Mouse (Mus musculus): ENCODE measurements around the gene Unc5c.

Gene Unc5c

DNA sequence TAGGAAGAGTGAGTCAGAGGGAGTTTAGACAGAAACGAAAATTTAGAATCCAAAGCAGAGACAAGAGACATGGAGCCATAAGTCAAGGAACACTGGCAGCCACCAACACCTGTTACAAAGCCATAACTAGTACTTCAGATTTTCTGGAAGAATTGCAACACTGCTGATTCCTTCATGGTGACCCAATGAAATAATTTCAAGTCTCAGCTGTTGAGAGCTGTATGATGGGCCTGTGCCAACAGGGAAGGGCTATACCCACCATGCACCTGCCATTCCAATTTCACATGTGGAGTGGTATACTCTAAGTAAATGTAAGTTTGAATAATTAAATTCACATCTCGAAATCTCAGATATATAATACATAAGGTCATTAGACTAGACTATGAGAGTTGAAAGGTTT, 259.5 kb downstream of the Unc5c start:
- DNase-seq, result no peak

DNA sequence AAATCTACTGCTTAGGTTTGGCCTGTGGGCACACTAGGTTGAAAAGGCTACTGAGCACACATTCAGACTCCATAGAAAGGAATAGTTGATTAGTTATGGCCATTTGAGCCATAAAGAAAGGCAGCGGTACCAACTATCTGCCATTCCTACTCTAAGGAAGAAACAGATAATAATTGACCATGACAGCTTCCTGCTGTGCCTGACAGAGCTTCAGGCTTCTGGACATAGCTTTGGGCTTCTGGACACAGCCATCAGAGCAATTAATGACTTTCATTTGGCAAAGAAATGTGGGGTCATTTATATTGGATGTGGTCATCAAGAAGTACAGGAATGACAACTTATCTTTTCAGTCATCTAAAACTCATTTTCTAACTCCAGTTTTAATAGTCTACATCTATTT, 260.4 kb downstream of the Unc5c start:
- DNase-seq, result no peak

GRCm38 (mm10) chr3:141733844-141734243, 268.8 kb downstream of the Unc5c start:
- DNase-seq, result no peak

DNA sequence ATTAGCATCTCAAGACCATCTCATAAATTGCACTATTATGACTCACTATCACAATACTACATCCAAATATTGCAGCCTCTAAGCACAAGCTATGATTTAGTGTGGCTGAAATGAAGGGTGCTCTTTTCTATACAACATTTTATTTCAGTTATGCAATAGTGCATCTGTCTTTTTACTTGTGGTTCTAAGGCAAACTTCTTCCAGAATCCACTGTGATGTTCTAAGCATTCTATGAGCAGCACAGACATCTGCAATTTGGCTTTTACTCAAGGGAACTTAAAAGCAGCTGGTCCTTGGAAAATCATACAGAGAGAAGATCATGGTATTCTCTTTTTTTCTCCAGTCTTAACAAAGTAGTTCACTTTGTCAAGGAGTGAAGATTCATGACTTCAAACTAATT, 270.3 kb downstream of the Unc5c start:
- DNase-seq, result no peak

GRCm38 (mm10) chr3:141745322-141745721, 280.3 kb downstream of the Unc5c start:
- no peak for DNase-seq

DNA sequence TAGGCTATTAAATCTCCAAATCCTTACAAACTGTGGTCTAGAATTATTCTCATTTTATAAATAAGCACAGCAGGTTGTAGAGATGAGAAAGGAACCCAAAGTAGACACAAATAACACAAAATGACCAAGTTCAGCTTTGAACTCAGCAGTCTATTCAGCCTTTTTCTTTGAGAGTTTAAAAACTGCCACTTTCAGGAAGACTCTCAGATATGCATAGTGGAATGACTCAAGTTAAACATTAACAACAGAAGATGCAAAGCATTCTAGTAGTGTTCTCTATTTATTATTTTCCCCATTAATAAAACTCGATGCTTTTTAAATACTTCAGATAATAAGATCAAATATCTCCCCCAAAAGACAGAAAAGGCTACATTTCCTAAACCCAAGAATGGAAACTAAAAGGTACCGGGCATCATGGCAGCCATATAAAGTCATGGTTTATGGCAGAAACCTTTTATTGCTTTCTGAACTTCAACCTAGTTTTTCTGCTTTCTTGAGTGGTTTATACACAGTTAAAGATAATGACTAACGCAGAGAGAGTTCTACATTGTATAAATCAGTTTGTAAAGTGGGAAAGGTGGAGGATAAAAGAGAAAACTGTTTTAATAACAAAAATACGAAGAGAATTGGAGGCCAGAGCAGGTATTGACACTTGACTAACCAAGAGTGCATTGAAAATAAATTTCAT, 283.8 kb downstream of the Unc5c start:
- DNase-seq, result no peak

- no peak for DNase-seq
Measured at GRCm38 (mm10) chr3:141752172-141752571, 287.2 kb downstream of the Unc5c start.

- no peak for DNase-seq
Measured at GRCm38 (mm10) chr3:141757259-141757658, 292.2 kb downstream of the Unc5c start.

GRCm38 (mm10) chr3:141778411-141778919, 313.4 kb downstream of the Unc5c start:
- DNase-seq, result no peak

GRCm38 (mm10) chr3:141779186-141779585, 314.2 kb downstream of the Unc5c start:
- peak; percentile 17 for DNase-seq

GRCm38 (mm10) chr3:141782553-141782952, 317.5 kb downstream of the Unc5c start:
- peak; percentile 17 for DNase-seq

- no peak for DNase-seq
Measured at GRCm38 (mm10) chr3:141791026-141791780, 326.2 kb downstream of the Unc5c start.

- DNase-seq, result no peak
Measured at GRCm38 (mm10) chr3:141792106-141792505, 327.1 kb downstream of the Unc5c start.

DNA sequence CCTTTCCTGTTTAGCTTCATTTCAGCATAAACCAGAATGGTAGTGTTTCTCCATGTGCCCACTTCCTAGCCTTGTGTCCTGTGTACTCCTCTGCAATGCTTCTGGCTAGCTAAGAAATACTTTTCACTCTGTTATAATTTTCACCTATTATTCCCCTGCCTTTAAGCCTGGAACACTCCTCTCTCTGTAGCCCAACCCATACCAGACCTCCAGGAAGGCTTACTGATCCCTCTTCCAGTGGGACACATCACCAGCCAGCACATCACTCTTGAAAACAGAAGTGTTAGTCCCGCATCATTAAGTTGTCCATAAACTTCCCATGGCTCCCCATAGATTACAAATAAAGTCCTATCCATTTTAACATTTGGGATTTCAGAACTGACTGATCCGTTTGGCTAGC, 328.7 kb downstream of the Unc5c start:
- DNase-seq, result no peak

DNA sequence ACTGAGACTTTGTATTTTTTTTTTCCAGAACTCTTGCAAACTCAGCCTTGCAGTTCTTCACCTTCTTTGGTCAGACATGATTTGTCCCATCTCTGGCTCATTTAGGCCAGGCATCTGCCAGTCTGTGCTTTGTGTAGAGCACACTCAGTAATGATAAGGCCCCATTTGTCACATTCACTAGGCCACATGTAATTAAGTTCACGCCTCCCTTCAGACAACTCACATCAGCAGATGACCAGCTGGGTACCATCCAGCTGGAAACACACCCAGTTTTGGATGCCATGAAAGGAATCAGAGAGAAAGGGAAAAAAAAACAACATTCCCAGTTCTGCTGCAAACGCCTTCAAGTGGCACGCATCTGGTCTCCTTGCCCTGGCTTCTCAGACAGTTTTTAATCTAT, 329.4 kb downstream of the Unc5c start:
- DNase-seq, result no peak

- DNase-seq, result no peak
Measured at GRCm38 (mm10) chr3:141797372-141797771, 332.4 kb downstream of the Unc5c start.

DNA sequence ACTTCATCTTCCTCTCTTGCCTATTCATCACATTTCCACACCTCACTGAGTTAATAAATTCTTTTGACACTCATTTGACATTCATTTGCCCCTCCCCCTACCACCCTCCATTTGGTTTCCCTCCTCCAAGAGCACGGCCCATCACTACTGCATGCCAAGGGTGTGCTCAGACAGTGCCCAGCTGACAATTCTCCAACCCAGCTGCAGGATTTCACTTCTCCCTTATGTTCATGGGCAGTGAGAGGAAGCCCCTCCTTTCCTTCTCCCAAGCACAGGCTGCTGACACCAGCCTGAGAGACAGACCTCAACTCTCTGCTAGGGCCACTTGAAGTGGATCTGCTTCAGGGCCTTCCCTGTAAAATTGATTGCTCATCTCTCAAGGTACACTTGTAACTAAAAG, 332.8 kb downstream of the Unc5c start:
- no peak for DNase-seq

- no peak for DNase-seq
Measured at GRCm38 (mm10) chr3:141804133-141804532, 339.1 kb downstream of the Unc5c start.

DNA sequence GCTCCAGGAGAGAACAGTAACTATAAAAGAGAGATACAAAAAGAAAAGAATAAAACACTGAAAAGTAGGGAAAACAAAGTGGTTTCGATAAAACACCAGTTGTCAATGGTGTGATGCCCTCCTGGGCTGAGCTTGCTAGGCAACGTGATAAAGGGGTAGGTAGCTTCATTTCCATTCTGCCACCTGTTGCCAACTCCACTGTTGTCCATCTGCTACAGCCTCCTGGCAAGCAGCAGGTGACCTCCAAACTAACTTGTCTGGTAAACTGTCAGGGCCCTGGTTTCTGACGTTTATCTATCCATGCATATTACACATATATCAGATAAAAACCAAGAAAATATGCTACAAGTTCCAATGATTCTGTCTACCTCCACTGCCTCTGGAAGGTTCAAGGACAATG, 344.6 kb downstream of the Unc5c start:
- no peak for DNase-seq

DNA sequence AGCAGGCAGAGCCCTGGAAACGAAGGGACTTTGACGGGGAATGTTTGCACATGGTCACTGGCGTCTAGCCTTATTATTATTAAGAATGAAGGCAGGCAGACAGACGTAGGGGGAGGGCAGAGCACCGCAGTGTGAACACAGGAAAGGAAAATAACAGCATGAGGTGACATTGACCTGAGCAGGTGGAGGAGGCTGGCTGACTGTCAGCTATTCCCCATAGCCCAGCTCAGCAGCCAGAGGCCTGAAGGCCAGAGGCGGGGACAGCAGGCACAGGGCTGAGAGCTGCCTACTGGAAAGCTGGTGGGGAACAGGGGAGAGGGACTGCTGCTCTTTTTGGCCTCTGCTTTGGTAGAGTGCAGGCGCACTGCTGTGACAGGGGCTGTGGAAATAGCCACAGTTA, 345.9 kb downstream of the Unc5c start:
- DNase-seq, result no peak

- peak; percentile 13 for DNase-seq
Measured at GRCm38 (mm10) chr3:141811348-141811747, 346.3 kb downstream of the Unc5c start.

DNA sequence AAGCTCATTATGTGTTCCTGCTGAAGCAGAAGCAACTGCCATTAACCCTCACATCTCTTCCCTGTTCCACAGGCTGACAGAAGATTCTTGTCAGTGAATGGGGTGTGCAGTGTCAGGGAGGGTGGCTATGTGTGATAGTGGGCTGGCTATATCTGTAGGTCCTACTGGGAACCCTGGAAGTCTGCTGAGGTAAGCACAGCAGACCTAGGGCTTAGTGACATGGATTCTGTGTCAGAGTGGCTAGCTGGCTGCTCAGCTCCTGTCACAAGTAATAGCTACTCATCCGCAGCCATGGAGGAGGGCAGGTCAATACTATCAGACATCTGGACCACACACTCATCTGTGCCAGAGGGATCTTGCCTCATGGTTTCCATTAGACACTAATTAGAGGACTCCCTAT, 349.8 kb downstream of the Unc5c start:
- DNase-seq, result no peak

DNA sequence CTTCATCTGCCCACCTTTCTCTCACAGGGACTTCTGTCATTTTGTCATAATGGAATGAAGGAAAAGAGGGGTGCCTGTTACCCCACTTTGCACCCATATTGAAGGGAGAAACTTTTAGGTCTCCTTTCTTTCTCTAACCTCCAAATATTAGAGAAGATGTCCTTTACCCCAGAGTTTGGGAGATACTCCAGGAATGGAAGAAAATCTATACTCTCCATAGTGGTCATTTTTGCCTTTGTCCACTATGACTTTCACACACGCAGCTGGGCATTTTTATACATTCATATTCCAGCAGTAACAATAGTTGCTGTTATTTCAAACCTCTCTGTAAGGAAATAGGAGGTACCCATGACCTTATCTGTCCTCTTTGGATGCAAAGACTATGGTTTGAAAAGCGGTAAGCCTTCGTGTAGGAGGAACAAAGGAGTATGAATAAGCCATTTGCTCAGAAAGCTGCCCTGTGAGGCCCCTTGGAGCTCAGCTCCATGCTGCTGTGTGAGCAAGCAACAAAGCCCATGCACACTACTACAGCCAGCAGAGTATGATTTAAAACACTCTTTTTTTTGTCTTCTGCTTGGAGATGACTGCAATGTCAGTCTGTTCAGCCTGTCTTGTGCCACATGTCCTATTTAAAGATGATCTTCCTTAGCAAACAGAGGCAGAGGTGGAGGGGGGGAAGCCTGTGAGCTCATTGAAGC, 353.7 kb downstream of the Unc5c start:
- DNase-seq, result no peak

All from kidney, adult 18-20 months (tissue).